Mouse (Mus musculus): ENCODE data around the gene Olfr1163. TPM values are rescaled to one million over a fixed set of nuclear protein-coding genes. Genes with fewer than 3 reads are reported as not detected.
"Not testable (repeated sequence)": the region's sequence is repeated elsewhere in the genome, so short reads cannot be mapped to it uniquely, and the experiment has no call there.

Olfr1163 gene
- not detected for polyA plus RNA-seq (2017; shearing (Covaris generic))

DNA sequence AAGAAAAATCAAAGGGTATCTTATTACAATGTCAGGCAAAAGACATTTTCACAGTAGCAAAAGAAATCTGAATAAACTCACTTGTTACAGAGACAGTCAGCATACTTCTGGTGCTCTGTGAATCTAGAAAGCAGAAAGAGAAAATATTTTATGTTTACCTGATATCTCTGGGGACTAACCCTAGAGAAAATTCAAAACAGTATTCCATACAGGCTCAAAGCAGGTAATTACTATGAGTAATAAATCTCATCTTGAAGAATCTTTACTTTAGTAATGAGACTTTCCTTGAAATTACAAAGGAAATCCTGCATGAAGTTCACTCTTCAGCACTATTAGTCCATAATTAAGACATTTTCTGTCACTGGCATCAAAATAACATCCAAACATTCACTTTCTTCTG, at the start of gene Olfr1163:
TSS of gene Olfr1163 (minus strand) at position 101 of the 400 bp plus-strand sequence.
- no peak for ATAC-seq

DNA sequence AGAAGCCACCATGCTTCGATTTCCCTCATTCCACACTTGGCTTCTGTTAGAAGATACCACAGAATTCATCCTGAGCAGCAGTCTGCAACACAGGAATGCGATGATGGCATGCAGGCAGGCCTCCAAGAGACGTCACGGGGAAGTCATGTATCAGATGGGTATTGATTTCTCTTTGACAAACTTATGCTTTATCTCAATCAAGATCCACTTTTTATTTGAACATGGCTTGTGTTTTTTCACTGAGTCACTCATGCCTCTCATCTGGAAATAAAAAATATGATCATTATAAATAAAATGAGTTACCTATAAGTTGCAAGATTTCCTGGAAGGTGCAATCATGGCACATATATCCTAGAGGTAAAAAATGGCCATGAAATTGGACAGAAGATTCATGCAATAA, 22.2 kb upstream of the Olfr1163 start, which contains the start of gene Olfr1164:
TSS of gene Olfr1164 (minus strand) at position 101 of the 400 bp plus-strand sequence.
- no peak for ATAC-seq

DNA sequence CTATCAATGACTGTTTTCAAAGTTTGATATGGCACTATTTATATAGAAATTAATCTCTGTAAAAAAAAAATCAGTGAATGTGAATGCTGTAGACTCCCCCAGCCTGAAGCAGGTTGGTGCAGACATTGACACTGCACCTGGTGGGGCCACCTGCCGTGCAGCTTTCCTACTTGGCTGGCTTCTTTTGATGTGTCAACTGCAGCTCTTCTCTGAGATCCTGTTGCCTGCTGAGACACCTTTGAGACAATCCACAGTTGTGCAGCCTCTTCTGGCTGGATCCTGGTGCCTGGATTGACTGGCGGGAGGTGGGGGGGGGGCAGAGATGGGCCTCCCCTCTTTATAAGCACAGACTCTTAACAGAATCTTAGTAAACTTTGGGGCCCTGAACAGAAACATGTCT, 8.0 kb downstream of the Olfr1163 start:
- ATAC-seq: no peak

DNA sequence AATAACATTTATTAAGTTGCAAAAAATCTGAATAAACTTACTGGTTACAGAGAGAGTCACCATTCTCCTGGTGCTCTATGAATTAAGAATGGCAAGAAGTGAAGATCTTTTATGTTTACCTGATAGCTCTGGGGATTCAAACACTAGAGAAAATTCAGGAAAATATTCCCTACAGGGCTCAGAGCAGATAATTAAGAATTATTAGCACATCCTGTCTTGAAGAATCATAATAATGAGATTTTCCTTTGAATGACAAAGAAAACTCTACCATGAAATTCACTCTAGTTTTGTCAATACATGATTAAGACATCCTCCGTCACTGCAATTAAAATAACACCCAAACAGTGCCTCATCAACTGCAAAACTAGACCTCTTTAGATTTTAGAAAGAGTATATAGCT, 20.6 kb downstream of the Olfr1163 start, which contains the start of gene Olfr1162:
TSS of gene Olfr1162 (minus strand) at position 101 of the 400 bp plus-strand sequence.
- ATAC-seq: no peak

DNA sequence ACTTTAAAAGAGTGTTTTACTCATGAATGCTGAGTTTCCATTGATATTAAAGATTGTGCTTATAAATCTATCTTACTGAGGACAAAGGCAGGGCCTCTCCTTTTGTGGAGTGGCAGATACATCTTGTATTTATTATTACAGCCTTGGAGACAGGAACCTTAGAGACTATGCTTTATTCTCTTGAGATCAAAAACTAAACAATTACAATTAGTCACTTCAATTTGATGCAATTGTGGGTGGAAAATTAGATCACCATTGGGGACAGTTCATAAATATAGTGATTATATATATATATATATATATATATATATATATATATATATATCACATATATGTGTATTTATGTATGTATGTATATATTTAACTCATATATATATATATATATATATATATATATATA, 34.0 kb downstream of the Olfr1163 start, which contains the start of gene Olfr73:
TSS of gene Olfr73 (minus strand) at position 101 of the 400 bp plus-strand sequence.
- no peak for ATAC-seq

DNA sequence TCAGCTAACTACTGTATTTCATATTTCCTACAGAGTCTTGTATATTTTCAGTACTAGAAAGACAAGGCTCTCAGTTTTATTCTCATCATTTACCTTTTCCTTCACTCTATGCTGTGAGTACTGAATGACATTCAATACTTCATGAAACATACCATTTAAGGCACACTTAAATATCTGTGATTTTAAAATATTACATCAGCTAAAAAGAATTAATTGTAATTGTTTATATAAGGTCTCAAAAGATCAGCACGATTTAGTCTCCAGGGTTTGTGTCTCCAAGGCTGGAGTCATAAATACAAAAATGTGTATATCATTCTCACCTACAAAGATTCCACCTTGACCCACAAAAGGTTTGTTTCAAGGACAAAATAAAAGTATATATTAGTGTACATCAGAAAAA, 49.2 kb downstream of the Olfr1163 start, which contains the start of gene Olfr1161:
TSS of gene Olfr1161 (plus strand) at position 301 of the 400 bp plus-strand sequence.
- ATAC-seq: not testable (repeated sequence)

Other genes starting within 250 kb of the Olfr1163 start
- not detected for gene Olfr1148, start 241.3 kb downstream of the Olfr1163 start, polyA plus RNA-seq (2017; shearing (Covaris generic))
- gene Olfr1150-ps1, start 227.8 kb downstream of the Olfr1163 start, polyA plus RNA-seq (2017; shearing (Covaris generic)): not detected
- not detected for gene Olfr1151, start 216.0 kb downstream of the Olfr1163 start, polyA plus RNA-seq (2017; shearing (Covaris generic))
- under 1 TPM in 1 of 2 experiments, not detected in 1; 0.08 TPM for gene Olfr1152, start 205.3 kb downstream of the Olfr1163 start, polyA plus RNA-seq (2017; shearing (Covaris generic))
- not detected for gene Olfr1153, start 176.9 kb downstream of the Olfr1163 start, polyA plus RNA-seq (2017; shearing (Covaris generic))
- gene Olfr1154, start 166.7 kb downstream of the Olfr1163 start, polyA plus RNA-seq (2017; shearing (Covaris generic)): not detected
- not detected for gene Olfr1155, start 126.7 kb downstream of the Olfr1163 start, polyA plus RNA-seq (2017; shearing (Covaris generic))
- under 1 TPM in 1 of 2 experiments, not detected in 1; 0.20 TPM for gene Olfr1156, start 118.7 kb downstream of the Olfr1163 start, polyA plus RNA-seq (2017; shearing (Covaris generic))
- gene Olfr1157, start 103.5 kb downstream of the Olfr1163 start, polyA plus RNA-seq (2017; shearing (Covaris generic)): under 1 TPM in 1 of 2 experiments, not detected in 1; 0.15 TPM
- gene Olfr74, start 97.2 kb downstream of the Olfr1163 start, polyA plus RNA-seq (2017; shearing (Covaris generic)): not detected
- not detected for gene Olfr1158, start 81.7 kb downstream of the Olfr1163 start, polyA plus RNA-seq (2017; shearing (Covaris generic))
- not detected for gene Olfr1160, start 63.6 kb downstream of the Olfr1163 start, polyA plus RNA-seq (2017; shearing (Covaris generic))
- not detected for gene Olfr1161, start 49.1 kb downstream of the Olfr1163 start, polyA plus RNA-seq (2017; shearing (Covaris generic))
- gene Olfr73, start 34.1 kb downstream of the Olfr1163 start, polyA plus RNA-seq (2017; shearing (Covaris generic)): not detected
- not detected for gene Olfr1162, start 20.7 kb downstream of the Olfr1163 start, polyA plus RNA-seq (2017; shearing (Covaris generic))
- gene Olfr1164, start 22.1 kb upstream of the Olfr1163 start, polyA plus RNA-seq (2017; shearing (Covaris generic)): not detected
- gene Olfr1166, start 56.4 kb upstream of the Olfr1163 start, polyA plus RNA-seq (2017; shearing (Covaris generic)): under 1 TPM in 1 of 2 experiments, not detected in 1; 0.17 TPM
- gene Olfr1167, start 83.4 kb upstream of the Olfr1163 start, polyA plus RNA-seq (2017; shearing (Covaris generic)): under 1 TPM in 1 of 2 experiments, not detected in 1; 0.11 TPM
- not detected for gene Olfr1168, start 110.0 kb upstream of the Olfr1163 start, polyA plus RNA-seq (2017; shearing (Covaris generic))
- under 1 TPM in 1 of 2 experiments, not detected in 1; 0.12 TPM for gene Olfr1170, start 156.5 kb upstream of the Olfr1163 start, polyA plus RNA-seq (2017; shearing (Covaris generic))
- under 1 TPM in 1 of 2 experiments, not detected in 1; 0.11 TPM for gene Olfr1173, start 208.0 kb upstream of the Olfr1163 start, polyA plus RNA-seq (2017; shearing (Covaris generic))
- gene Olfr1174-ps, start 243.3 kb upstream of the Olfr1163 start, polyA plus RNA-seq (2017; shearing (Covaris generic)): not detected

All from activated CD4-positive, CD25-positive, alpha-beta regulatory T cell, adult 4 months (primary cell).